Mouse (Mus musculus) intestine, embryonic 15.5 days (tissue): ENCODE measurements around the gene Pde4d. TPM values are rescaled to one million over a fixed set of nuclear protein-coding genes. Genes with fewer than 3 reads are reported as not detected.
A peak's percentile ranks its signal among the peaks of the same experiment; 100 is the strongest.

ENCODE experiments used
- ATAC-seq: fragments of 200-750 bp; cut with Nextera tagmentation; 2 replicates; pipeline ENCODE4 v1.8.0; 2017; ENCODE audit warnings: moderate TSS enrichment, moderate library complexity
- H3K27ac ChIP-seq: fragments of 300-500 bp; sonication (generic); 2 replicates; pipeline ENCODE4 v1.5.1; 2015; ENCODE audit warnings: mild to moderate bottlenecking, inconsistent platforms
- H3K27me3 ChIP-seq: fragments of 300-500 bp; sonication (generic); replicated peaks from 2 replicates; pipeline ENCODE4 v1.6.1; 2015; ENCODE audit warnings: inconsistent platforms
- H3K36me3 ChIP-seq: fragments of 300-500 bp; sonication (generic); 2 replicates; pipeline ENCODE4 v1.6.1; 2015; ENCODE audit warnings: inconsistent platforms
- H3K4me1 ChIP-seq: fragments of 300-500 bp; sonication (generic); replicated peaks from 2 replicates; pipeline ENCODE4 v1.6.1; 2015; ENCODE audit warnings: inconsistent platforms
- H3K4me2 ChIP-seq: fragments of 300-500 bp; sonication (generic); replicated peaks from 2 replicates; pipeline ENCODE4 v1.6.1; 2015; ENCODE audit warnings: mild to moderate bottlenecking, inconsistent platforms
- H3K4me3 ChIP-seq: fragments of 300-500 bp; sonication (generic); replicated peaks from 2 replicates; pipeline ENCODE4 v1.5.1; 2015; ENCODE audit warnings: inconsistent platforms
- H3K9ac ChIP-seq: fragments of 300-500 bp; sonication (generic); 2 replicates; pipeline ENCODE4 v1.6.1; 2015; ENCODE audit warnings: inconsistent platforms
- H3K9me3 ChIP-seq: fragments of 300-500 bp; sonication (generic); 2 replicates; pipeline ENCODE4 v1.6.1; 2016; ENCODE audit warnings: inconsistent platforms
- WGBS: fragments of 180-500 bp; shearing (Covaris S2); methylation state at CpG from one replicate; pipeline ENCODE4 v1.1.7; 2015; 5-methylcytosine and 5-hydroxymethylcytosine counted together
- polyA plus RNA-seq: library from polyadenylated mRNA; unstranded; fragments of >200 nt; fragmentation: Nextera tagmentation; extraction: Ambion mirVana; gene quantifications from 2 replicates; pipeline ENCODE4 v1.2.1, GENCODE M21; 2015

Pde4d gene
- polyA plus RNA-seq, 1 experiment from 2014 or later = 18.5 TPM

DNA sequence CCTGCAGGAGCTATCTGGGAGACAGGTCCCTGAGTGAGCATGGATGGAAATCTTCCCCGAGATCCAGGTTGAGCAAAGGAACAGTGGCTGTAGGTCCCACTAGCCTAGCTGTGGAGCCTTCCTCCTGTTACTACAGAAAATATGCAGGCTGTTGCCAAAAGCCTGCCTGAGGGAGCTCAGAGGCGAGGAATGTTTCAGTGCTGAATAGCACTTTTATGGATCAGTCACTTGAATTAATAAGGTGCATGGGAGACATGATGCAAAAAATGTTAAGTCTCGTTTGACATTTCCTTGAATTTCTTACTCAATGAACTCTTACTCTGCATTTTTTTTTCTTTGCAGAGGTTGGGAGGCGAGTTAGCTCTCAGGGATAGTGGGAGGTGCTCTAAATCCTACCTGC lies 172.9 kb downstream of the Pde4d start:
- H3K9me3 ChIP-seq = no peaks in the 10 kb centered on the region
- no peaks in the 10 kb centered on the region for H3K4me1 ChIP-seq
- H3K9ac ChIP-seq = no peak overlapping the region
- H3K4me2 ChIP-seq = no peak overlapping the region
- H3K36me3 ChIP-seq = no peaks in the 10 kb centered on the region
- no peak for ATAC-seq
- H3K4me3 ChIP-seq = no peak overlapping the region
- H3K27me3 ChIP-seq = no peaks in the 10 kb centered on the region
- 65% methylated on average over 4 of the region's 4 CpGs for whole genome bisulfite sequencing
- H3K27ac ChIP-seq = no peak overlapping the region

DNA sequence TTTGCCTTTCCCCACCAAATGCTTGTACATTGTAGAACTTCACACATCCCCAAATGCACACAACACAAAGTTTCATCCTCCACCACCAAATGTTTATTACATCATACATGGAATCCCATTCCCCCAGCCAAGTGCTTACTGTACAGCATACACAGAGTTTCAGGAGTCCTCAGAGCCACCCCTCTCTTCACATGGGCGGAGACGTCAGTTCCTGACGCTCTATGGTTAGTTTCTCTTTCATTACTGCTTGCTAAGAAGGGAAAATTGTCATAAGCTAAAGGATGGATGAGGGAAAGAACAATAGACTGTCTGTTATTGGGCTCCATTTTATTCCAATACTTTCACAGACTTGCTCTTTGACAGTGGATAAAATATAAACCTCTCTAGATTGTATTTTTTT lies 174.2 kb downstream of the Pde4d start:
- no peak overlapping the region for H3K4me2 ChIP-seq
- no peak overlapping the region for H3K4me3 ChIP-seq
- no peaks in the 10 kb centered on the region for H3K27me3 ChIP-seq
- H3K9ac ChIP-seq = no peak overlapping the region
- no peaks in the 10 kb centered on the region for H3K4me1 ChIP-seq
- ATAC-seq = no peak
- H3K27ac ChIP-seq = no peak overlapping the region
- H3K9me3 ChIP-seq = no peaks in the 10 kb centered on the region
- H3K36me3 ChIP-seq = no peaks in the 10 kb centered on the region
- 72% methylated on average over 3 of the region's 3 CpGs for WGBS

DNA sequence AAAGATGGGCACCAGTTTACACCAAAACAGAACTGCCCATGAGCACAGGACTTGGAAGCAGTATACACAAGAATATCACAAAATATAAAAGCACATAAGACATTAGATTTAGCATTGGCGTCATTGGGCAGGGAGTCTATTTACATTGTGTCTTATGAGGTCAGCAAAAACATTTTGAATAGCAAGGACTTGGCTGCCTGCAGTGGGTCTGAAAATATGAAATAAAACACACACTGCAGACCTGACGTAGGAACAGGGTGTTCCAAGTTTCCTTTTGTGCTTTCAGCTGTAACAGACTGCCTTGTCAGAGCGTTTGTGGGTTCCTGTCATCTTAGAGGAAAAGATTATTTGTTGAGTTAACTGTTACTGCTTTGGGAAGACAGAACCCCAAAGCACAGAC lies 176.4 kb downstream of the Pde4d start:
- Histone ChIP-seq H3K4me1 (no peaks in the 10 kb centered on the region), H3K9ac (no peak overlapping the region), H3K36me3 (no peaks in the 10 kb centered on the region), H3K4me2 (no peak overlapping the region), H3K27me3 (no peaks in the 10 kb centered on the region), H3K27ac (no peak overlapping the region), H3K4me3 (no peak overlapping the region), H3K9me3 (no peaks in the 10 kb centered on the region)
- ATAC-seq = no peak
- 55% methylated on average over 3 of the region's 3 CpGs for WGBS

DNA sequence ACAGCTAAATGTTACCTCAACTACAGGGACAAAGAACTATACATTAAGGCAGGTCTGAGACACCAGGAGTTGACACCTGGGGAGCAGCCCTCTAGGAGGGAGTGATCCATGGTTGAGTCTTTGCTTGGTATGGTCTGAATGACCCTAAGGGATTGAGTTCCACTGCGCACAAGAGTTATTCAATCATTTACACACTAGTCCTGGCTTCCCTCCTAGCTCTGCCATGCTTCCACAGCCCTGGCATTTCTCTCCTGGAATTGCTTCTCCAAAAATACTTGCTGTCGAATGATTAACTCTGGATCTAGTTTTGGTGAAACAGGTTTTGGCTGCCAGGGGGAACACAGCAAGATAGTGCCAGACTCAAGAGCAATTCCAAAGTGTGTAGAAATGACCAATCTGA lies 178.8 kb downstream of the Pde4d start:
- WGBS = 89% methylated on average over 2 of the region's 2 CpGs
- no peak for ATAC-seq

DNA sequence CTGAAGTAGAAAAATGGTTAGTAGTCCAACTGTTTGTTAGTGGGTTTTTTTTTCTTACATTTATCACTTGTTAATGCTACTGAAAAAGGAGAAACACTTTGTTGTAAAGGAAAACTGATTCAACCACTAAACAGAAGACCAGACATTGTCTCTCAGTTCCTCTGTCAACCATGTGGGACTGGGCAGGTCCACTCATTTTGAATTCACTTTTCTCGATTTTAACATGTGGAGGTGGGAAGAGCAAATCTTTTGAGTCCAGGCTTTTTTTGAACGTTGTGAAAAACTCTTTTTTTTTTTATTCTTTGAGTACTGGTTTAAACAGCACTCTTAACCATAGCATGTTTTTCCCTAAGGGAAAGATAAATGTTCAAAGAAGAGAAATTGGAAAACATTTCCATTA lies 180.8 kb downstream of the Pde4d start:
- Histone ChIP-seq H3K27me3 (no peaks in the 10 kb centered on the region), H3K36me3 (no peaks in the 10 kb centered on the region), H3K9ac (no peak overlapping the region), H3K27ac (no peak overlapping the region), H3K4me3 (no peak overlapping the region), H3K4me1 (no peaks in the 10 kb centered on the region), H3K4me2 (no peak overlapping the region), H3K9me3 (no peaks in the 10 kb centered on the region)
- no peak for ATAC-seq
- 49% methylated on average over 2 of the region's 2 CpGs for WGBS

More for the DNA sequence above, 178.8 kb downstream of the Pde4d start:
- Histone ChIP-seq H3K9me3 (no peaks in the 10 kb centered on the region), H3K4me2 (no peak overlapping the region), H3K27me3 (no peaks in the 10 kb centered on the region), H3K4me3 (no peak overlapping the region), H3K36me3 (no peaks in the 10 kb centered on the region), H3K27ac (no peak overlapping the region), H3K4me1 (no peaks in the 10 kb centered on the region), H3K9ac (no peak overlapping the region)

DNA sequence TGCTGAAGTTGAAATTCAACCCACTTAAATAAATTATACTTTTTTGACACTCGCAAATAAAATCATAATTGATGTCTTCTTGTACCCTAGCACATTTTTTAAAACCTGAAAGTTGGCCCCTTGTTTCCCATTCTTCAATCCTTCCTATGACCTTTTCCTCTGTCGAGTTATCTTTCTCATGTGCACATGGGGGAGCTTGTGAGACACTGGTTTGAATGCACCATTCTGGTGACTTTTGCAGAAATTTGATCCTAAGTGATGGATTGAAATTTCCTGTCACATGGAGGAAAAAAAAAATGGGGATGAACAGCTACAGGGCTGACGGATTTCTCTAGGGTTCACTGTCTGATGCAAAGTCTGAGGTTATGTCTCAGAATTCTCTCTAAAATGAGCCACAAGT lies 181.5 kb downstream of the Pde4d start:
- no peak overlapping the region for H3K4me2 ChIP-seq
- H3K4me1 ChIP-seq = no peaks in the 10 kb centered on the region
- H3K9ac ChIP-seq = no peak overlapping the region
- H3K4me3 ChIP-seq = no peak overlapping the region
- H3K9me3 ChIP-seq = no peaks in the 10 kb centered on the region
- ATAC-seq = no peak
- no peak overlapping the region for H3K27ac ChIP-seq
- H3K36me3 ChIP-seq = no peaks in the 10 kb centered on the region
- no peaks in the 10 kb centered on the region for H3K27me3 ChIP-seq
- 60% methylated on average over 3 of the region's 3 CpGs for WGBS

DNA sequence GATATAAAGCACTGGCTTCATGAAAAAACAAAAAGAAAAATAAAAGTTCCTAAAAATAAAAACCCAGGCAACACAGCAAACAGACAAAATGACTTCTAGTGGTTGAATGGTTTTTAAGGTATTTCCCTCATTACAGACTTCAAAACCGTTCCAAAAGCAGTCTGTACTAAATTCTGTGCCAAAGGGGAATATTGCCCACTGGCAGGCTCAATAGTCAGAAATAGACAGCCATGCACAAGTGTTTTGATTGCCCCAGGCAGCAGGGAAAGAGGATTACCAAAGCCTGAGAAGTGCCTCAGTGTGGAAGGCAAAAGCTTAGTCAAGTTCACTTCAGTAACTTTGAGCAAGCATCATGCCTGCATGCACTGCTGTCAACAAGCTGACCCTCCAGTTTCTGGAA lies 186.8 kb downstream of the Pde4d start:
- H3K9me3 ChIP-seq = no peaks in the 10 kb centered on the region
- ATAC-seq = no peak
- H3K9ac ChIP-seq = no peak overlapping the region
- 60% methylated on average over 1 of the region's 1 CpGs for WGBS
- no peaks in the 10 kb centered on the region for H3K36me3 ChIP-seq
- H3K4me3 ChIP-seq = no peak overlapping the region
- H3K4me1 ChIP-seq = no peaks in the 10 kb centered on the region
- no peaks in the 10 kb centered on the region for H3K27me3 ChIP-seq
- H3K4me2 ChIP-seq = no peak overlapping the region
- no peak overlapping the region for H3K27ac ChIP-seq

DNA sequence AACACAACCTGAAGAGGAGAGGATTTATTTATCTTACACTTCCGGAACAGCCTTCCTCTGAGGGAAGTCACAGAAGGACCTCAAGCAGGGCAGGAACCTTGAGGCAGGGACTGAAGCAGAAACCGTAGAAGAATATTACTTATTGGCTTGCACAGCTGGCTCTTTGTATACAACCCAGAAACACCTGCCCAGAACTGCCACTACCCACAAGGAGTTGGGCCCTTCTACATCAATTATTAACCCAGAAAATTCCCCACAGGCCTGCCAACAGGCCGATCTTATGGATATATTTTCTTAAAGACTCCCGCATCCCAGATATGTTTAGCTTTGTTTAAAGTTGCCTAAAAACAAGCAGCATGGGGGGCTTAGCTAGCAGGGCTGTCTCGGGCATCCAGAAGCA lies 192.5 kb downstream of the Pde4d start:
- H3K9ac ChIP-seq = no peak overlapping the region
- no peaks in the 10 kb centered on the region for H3K4me1 ChIP-seq
- H3K4me3 ChIP-seq = no peak overlapping the region
- no peak overlapping the region for H3K4me2 ChIP-seq
- no peaks in the 10 kb centered on the region for H3K9me3 ChIP-seq
- no peak overlapping the region for H3K27ac ChIP-seq
- H3K36me3 ChIP-seq = no peaks in the 10 kb centered on the region
- no peak for ATAC-seq
- 62% methylated on average over 5 of the region's 5 CpGs for WGBS
- H3K27me3 ChIP-seq = no peaks in the 10 kb centered on the region

DNA sequence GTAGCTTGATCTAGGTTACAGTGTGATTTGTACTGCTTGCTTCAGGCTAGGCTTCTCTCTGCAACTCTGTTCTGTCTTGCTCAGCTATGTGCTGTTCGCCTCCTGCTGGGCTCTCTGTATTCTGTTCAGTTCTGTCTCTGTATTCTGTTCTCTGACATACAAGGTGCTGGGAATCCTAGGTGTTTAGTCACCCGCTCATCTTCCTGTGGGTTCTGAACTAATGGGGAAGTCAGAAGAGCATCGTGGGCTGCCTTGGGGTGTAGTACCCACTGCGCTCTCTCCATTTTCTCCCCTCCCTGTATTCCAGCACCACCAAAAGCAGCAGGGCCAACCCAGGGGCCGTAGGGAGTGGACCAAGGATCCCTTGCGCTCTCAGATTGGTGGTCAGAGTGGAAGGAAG lies 197.1 kb downstream of the Pde4d start:
- Histone ChIP-seq H3K36me3 (no peaks in the 10 kb centered on the region), H3K9me3 (no peaks in the 10 kb centered on the region), H3K4me1 (no peaks in the 10 kb centered on the region), H3K4me2 (no peak overlapping the region), H3K27me3 (no peaks in the 10 kb centered on the region), H3K9ac (no peak overlapping the region), H3K4me3 (no peak overlapping the region), H3K27ac (no peak overlapping the region)
- no peak for ATAC-seq
- 85% methylated on average over 6 of the region's 6 CpGs for WGBS

DNA sequence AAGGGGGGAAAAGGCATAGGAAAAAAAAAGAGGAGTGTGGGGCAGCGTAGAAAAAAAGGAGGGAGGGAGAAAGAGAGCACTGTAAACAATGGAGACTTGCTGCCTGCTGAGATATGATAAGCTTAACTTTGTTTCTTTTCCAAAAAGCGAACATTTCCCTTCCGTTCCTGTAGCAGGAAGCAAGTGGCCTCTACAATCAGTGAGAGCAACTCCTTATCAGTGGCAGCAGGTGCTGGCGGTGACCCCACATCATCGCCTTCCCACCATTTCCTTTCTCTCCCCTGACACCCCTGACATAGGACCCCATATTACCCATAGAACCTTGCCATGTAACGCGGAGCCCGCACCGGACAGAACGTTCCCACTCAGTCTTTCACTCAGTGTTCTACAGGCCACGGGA lies 197.5 kb downstream of the Pde4d start:
- Histone ChIP-seq H3K4me2 (no peak overlapping the region), H3K4me1 (no peaks in the 10 kb centered on the region), H3K4me3 (no peak overlapping the region), H3K36me3 (no peaks in the 10 kb centered on the region), H3K27ac (no peak overlapping the region), H3K9me3 (no peaks in the 10 kb centered on the region), H3K9ac (no peak overlapping the region), H3K27me3 (no peaks in the 10 kb centered on the region)
- ATAC-seq = peak; percentile 34
- WGBS = 71% methylated on average over 11 of the region's 11 CpGs

DNA sequence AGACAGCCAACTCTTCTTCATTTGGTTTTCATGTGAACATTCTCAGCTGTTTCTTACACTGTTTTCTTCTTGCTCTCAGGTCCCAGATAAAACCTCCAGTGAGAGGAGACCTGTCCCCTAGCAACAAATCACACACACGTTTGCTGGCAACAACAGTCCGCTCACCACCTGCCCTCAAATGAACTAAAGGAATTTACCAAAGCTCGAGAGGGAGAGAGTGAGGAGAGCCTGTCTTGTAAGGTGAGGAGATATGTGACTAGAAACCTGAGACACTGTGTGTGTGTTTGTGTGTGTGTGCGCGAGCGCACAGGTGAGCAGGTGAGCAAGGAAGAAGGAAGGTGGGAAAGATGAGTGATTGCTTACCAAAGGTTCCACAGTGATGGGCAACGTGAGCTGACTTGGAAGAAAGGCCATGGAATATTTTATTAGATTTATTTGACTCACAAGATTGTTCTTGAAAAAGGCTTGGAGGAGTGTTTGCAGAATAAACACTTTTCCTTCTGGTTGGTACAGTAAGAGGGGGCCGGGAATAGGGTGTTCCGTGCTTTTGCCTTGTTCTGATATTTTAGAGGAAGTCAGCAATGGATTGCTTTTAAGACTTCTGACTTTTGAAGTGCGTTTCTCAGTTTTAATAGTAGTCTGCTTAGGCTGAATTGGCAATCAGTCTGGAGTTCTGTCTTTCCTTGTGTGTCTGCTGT lies 204.4 kb downstream of the Pde4d start:
- Histone ChIP-seq H3K4me1 (no peaks in the 10 kb centered on the region), H3K9me3 (no peaks in the 10 kb centered on the region), H3K27ac (no peak overlapping the region), H3K4me2 (no peak overlapping the region), H3K9ac (no peak overlapping the region), H3K36me3 (no peaks in the 10 kb centered on the region), H3K27me3 (no peaks in the 10 kb centered on the region), H3K4me3 (no peak overlapping the region)
- no peak for ATAC-seq
- 74% methylated on average over 10 of the region's 10 CpGs for WGBS

DNA sequence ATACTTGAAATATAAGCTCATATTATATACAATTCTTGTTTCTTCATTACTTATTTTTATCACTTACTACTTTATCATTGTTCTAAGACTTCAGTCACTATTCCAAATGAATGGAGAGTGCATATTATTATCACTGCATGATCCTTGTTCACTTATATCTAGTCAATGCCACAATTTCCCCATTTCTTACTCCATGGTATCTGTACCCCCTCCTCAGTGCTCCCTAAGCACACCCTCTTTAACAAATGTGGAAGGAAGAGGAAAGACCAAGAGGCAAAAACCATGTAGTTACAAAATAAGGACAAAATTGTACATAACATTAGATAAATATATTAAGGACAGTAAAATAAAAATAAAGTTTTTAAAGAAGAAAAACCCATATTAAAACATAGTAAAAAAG lies 216.8 kb downstream of the Pde4d start:
- H3K4me2 ChIP-seq = no peak overlapping the region
- no peaks in the 10 kb centered on the region for H3K36me3 ChIP-seq
- no peaks in the 10 kb centered on the region for H3K9me3 ChIP-seq
- H3K27ac ChIP-seq = no peak overlapping the region
- no peaks in the 10 kb centered on the region for H3K27me3 ChIP-seq
- no peak for ATAC-seq
- H3K4me1 ChIP-seq = no peaks in the 10 kb centered on the region
- H3K9ac ChIP-seq = no peak overlapping the region
- H3K4me3 ChIP-seq = no peak overlapping the region

DNA sequence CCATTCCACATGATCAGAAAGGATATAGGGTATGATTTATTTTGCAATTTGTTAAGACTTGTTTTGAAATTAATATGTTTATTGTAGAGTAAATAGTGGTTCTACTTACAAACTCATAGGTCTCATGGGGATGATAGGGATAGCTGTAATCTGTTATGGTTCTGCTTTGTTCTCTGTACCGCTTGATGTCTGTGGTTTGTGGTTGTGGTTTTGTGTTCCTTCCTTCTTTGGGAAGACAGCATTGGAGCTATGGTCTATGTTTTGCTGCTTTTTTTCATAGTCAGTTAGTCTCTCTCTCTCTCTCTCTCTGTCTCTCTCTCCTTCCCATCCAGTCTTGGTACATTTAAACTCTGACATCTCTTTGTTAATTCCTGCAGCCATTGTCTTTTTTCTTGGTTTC lies 217.3 kb downstream of the Pde4d start:
- no peak overlapping the region for H3K27ac ChIP-seq
- no peak overlapping the region for H3K9ac ChIP-seq
- no peaks in the 10 kb centered on the region for H3K4me1 ChIP-seq
- no peaks in the 10 kb centered on the region for H3K36me3 ChIP-seq
- no peaks in the 10 kb centered on the region for H3K9me3 ChIP-seq
- H3K4me3 ChIP-seq = no peak overlapping the region
- H3K4me2 ChIP-seq = no peak overlapping the region
- WGBS = 95% methylated on average over 1 of the region's 1 CpGs
- H3K27me3 ChIP-seq = no peaks in the 10 kb centered on the region
- ATAC-seq = no peak
